Mouse (Mus musculus): ENCODE data around the gene Tec. TPM values are rescaled to one million over a fixed set of nuclear protein-coding genes. Genes with fewer than 3 reads are reported as not detected.

The Tec gene
- polyA plus RNA-seq, 1 experiment from 2014 or later: 8.6 TPM

DNA sequence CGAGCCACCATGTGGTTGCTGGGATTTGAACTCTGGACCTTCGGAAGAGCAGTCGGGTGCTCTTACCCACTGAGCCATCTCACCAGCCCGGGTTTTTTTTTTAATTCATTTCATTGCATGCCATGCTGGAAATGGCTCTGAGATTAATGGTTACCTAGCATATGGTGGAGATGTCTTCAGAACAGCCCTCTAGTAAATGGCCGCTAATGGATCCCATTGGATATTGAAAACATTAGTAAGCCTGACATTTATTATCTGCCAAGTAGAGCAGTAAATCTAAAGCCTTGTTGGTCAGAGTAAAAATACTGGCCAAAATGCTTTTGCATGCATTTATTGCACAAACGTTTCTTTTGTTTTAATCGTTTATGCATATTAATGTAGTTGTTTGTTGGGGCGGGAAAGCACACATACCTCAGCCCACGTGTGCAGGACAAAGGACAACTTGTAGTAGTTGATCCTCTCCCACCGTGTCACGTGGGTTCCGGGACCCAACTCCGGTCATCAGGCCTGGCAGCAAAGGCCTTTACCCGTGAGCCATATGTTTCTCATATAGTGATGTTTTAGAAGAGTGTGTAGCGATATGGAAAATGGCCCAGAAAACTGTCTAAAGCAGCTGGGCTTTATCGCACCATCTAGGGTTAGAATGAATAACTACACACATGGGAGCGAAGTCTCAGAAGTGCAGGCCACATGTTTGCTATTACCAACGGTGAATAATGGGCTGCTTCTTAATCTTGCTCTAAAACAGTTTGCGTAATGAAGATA, 18.4 kb upstream of the Tec start:
- WGBS: 68% methylated on average over 19 of the region's 19 CpGs
- H3K4me1 ChIP-seq: peaks cover 3% of the 10 kb centered on the region
- H3K4me3 ChIP-seq (replicated peaks): no peak overlapping the region
- H3K9me3 ChIP-seq (replicated peaks): no peaks in the 10 kb centered on the region
- H3K27ac ChIP-seq: peak overlapping the region; percentile 28; the same call in 1 of the 2 replicates
- peak; percentile 72 for ATAC-seq (replicated peaks; ENCODE audit: low FRiP score)
- no peaks in the 10 kb centered on the region for H3K27me3 ChIP-seq
- no peak overlapping the region for H3K4me2 ChIP-seq
- H3K36me3 ChIP-seq: no peaks in the 10 kb centered on the region
- no peak overlapping the region for H3K9ac ChIP-seq

DNA sequence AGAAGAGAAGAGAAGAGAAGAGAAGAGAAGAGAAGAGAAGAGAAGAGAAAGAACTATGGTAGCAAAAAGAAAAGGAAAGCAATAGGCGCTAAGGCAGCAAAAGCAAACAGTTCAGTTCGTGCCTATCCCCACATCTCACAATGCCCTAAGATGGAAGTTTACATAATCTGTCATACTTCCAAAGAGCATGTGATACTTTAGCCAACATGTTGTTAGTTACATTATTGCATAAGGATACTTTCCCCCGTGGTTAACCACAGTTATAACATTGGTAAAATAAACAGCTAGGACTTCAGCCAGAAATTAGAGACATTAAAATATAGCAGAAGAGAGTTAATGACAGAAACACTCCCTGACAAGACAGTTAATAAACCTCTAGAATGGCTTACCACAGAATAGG, 15.4 kb upstream of the Tec start:
- ATAC-seq (replicated peaks; ENCODE audit: low FRiP score): no peak
- Histone ChIP-seq H3K27me3 (no peaks in the 10 kb centered on the region), H3K9me3 (replicated peaks) (no peaks in the 10 kb centered on the region), H3K4me1 (peaks cover 3% of the 10 kb centered on the region), H3K9ac (no peak overlapping the region), H3K36me3 (no peaks in the 10 kb centered on the region), H3K4me3 (replicated peaks) (no peak overlapping the region), H3K27ac (no peak overlapping the region), H3K4me2 (no peak overlapping the region)
- 72% methylated on average over 3 of the region's 3 CpGs for WGBS

DNA sequence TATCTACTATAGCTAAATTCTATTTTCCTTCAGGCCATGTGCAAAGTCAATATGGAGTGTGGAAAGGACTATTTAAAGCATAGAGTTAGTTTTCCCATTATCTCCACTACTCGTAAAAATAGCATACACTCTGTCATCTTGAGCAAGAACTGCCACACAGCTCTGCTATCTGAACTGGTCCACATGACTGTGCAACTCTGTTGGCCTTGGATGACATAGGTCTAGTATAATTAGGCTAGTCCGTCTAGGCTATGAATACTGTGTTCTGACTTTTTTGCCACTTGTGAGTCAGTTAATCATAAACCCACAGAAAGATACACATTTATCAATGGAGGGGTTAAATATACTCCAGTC, 14.1 kb upstream of the Tec start:
- H3K4me2 ChIP-seq: no peak overlapping the region
- no peak overlapping the region for H3K4me3 ChIP-seq (replicated peaks)
- no peak overlapping the region for H3K27ac ChIP-seq
- no peak for ATAC-seq (replicated peaks; ENCODE audit: low FRiP score)
- H3K4me1 ChIP-seq: peaks cover 1% of the 10 kb centered on the region
- 75% methylated on average over 2 of the region's 2 CpGs for WGBS
- H3K27me3 ChIP-seq: no peaks in the 10 kb centered on the region
- H3K9me3 ChIP-seq (replicated peaks): no peaks in the 10 kb centered on the region
- no peaks in the 10 kb centered on the region for H3K36me3 ChIP-seq
- no peak overlapping the region for H3K9ac ChIP-seq

DNA sequence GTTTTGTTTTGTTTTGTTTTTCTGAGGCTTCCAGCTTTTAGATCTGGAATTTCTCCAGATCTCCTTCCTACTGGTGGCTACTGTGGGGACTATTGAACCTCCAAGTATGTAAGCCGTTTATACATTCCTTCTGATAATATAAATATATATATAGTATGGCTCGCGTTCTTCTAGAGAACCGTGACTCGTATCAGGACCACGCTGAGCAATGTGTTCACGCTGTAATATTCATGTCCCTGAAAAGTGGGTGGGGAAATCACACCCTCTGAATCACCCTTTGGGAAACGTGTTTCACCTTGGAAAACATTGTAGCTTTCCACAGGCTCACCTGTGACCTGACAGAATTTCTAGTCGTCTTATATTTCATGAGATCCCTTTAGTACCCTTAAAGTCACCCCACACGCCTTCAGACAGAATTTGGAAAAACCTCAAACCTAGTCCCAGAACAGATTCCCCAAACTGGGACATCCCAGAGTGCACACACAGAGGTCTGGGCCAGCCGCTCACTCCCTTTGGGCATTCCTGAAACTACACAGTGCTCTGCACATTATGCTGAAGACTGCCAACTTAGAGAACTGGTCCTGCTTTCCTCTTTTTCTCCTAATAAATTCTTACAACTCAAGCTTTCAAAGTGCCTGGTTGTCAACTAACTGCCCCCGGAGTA, 13.6 kb upstream of the Tec start:
- Histone ChIP-seq H3K4me3 (replicated peaks) (no peak overlapping the region), H3K4me2 (no peak overlapping the region), H3K27me3 (no peaks in the 10 kb centered on the region), H3K9ac (no peak overlapping the region), H3K27ac (no peak overlapping the region), H3K9me3 (replicated peaks) (no peaks in the 10 kb centered on the region), H3K36me3 (no peaks in the 10 kb centered on the region), H3K4me1 (no peaks in the 10 kb centered on the region)
- no peak for ATAC-seq (replicated peaks; ENCODE audit: low FRiP score)
- WGBS: 80% methylated on average over 12 of the region's 12 CpGs

DNA sequence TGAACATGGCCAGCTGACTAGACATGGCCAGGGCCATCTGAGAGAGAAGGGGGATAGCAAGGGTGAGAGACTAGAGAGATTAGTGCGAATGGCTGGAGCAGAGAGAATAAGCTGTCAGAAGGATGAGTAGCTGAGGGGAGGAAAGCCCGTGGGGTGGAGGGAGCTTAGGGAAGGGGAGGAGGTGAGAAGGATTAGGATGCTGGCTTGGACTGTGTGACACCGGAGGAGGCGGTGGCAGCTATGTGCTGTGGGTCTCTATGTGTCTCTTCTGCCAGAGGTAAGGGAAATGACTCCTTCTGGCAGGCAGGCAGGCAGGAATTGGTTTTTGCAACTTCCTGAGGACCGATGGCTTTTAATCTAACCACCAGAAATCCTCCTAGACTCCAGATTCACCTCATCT, 11.5 kb upstream of the Tec start:
- Histone ChIP-seq H3K9me3 (replicated peaks) (no peaks in the 10 kb centered on the region), H3K9ac (no peak overlapping the region), H3K4me1 (peaks cover 7% of the 10 kb centered on the region), H3K27ac (no peak overlapping the region), H3K36me3 (no peaks in the 10 kb centered on the region), H3K4me2 (no peak overlapping the region), H3K27me3 (no peaks in the 10 kb centered on the region), H3K4me3 (replicated peaks) (no peak overlapping the region)
- WGBS: 32% methylated on average over 5 of the region's 5 CpGs
- ATAC-seq (replicated peaks; ENCODE audit: low FRiP score): no peak

DNA sequence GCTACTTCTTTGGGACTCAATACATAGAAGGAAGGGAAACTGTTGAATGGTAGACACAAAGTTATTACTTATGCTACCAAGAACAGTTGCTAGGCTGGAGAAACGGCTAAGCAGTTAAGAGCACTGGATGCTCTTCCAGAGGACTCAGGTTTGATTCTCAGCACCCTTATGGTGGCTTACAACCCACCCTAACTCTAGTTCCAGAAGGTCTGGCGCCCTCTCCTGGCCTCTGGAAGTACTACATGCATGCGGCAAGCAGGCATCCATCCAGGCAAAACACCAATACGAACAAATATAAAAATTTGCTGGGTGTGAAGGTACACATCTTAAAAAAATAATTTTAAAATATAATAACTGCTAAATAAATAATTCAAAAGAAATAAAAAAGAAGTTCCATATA, 2.8 kb upstream of the Tec start:
- Histone ChIP-seq H3K9me3 (replicated peaks) (no peaks in the 10 kb centered on the region), H3K36me3 (no peaks in the 10 kb centered on the region), H3K27ac (no peak overlapping the region), H3K9ac (no peak overlapping the region), H3K4me3 (replicated peaks) (no peak overlapping the region), H3K4me2 (no peak overlapping the region), H3K27me3 (0 out of 2 replicates have a peak, but pooled peaks cover 4% of the 10 kb centered on the region), H3K4me1 (peaks cover 38% of the 10 kb centered on the region)
- ATAC-seq (replicated peaks; ENCODE audit: low FRiP score): no peak
- WGBS: 80% methylated on average over 4 of the region's 4 CpGs

DNA sequence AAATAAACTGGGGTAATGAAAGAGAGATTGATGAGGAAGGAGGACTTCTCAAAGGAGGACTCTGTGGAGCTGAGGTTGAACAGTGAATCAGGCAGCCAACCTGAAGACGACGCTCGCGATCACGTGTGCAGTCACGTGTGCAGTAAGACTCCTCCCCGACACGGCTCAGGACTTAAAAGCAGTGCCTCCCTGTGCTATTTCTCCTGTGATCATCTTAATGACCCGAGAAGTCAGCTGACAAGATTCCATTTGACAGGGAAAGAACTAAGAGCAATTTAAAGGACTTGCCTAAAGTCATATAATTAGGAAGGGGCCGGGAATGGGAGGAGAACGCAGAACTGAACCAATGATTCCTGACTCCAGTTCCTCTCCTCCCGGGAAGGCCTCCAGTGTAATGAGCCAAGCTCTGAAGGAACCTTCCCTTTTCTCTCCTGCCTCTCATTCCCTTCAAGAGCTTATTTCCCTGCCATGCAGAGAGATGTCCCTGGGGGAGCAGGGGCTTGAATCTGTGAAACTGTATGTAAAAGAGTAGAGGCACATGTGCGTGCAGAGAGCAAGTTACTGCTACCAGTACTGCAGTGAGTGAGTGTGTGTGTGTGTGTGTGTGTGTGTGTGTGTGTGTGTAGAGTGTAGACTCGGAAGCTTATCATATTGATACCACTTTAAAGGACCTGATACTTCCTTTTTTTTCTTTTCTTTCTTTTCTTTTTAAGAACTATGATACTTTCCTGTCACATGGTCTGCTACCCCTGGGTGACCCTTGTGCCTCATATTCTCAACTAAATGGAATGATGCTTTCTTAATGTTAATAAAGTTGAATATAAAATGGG, 1.7 kb upstream of the Tec start:
- peaks cover 39% of the 10 kb centered on the region for H3K4me1 ChIP-seq
- WGBS: 27% methylated on average over 14 of the region's 14 CpGs
- H3K27ac ChIP-seq: 0 out of 2 replicates have a peak overlapping the region, but pooled peaks have one; percentile 19
- H3K36me3 ChIP-seq: no peaks in the 10 kb centered on the region
- H3K9me3 ChIP-seq (replicated peaks): no peaks in the 10 kb centered on the region
- ATAC-seq (replicated peaks; ENCODE audit: low FRiP score): peak; percentile 49
- H3K27me3 ChIP-seq: 0 out of 2 replicates have a peak, but pooled peaks cover 7% of the 10 kb centered on the region
- no peak overlapping the region for H3K4me3 ChIP-seq (replicated peaks)
- peak overlapping the region; percentile 42 for H3K4me2 ChIP-seq
- no peak overlapping the region for H3K9ac ChIP-seq

DNA sequence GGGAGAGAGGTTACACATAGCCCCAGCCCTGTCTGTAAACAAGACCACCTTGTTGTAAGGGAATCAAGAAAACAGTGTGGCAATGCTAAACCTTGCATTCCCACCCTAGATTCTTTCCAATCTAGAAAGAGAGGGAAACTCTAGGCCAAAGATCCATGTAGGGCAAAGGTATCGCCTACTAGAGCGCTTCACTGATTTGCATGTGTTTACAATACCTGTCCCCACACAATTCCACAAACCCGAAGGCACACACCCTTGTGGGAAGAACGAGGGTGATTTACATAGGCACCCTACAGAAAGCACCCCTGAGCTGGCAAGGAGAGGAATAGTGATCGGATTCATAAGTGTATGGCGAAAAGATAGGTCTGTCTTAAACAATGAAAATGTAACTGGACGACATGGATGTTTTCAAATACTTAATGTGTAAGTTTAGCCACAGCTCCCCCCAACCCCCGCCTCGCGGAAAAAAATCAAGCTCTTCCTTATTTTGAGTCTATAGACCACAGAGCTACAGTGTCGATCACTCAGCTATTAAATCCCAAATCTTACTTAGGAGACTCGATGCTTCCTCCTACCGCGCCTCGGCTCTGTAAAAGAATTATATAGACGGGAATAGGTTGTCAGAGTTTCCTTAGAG, 1.1 kb downstream of the Tec start:
- Histone ChIP-seq H3K9me3 (replicated peaks) (no peaks in the 10 kb centered on the region), H3K36me3 (no peaks in the 10 kb centered on the region), H3K9ac (0 out of 2 replicates have a peak overlapping the region, but pooled peaks have one; percentile 59), H3K4me2 (peak overlapping the region; percentile 93), H3K27ac (no peak overlapping the region), H3K4me1 (peaks cover 39% of the 10 kb centered on the region), H3K27me3 (0 out of 2 replicates have a peak, but pooled peaks cover 7% of the 10 kb centered on the region), H3K4me3 (replicated peaks) (peak overlapping the region; percentile 61)
- no peak for ATAC-seq (replicated peaks; ENCODE audit: low FRiP score)
- WGBS: 30% methylated on average over 16 of the region's 16 CpGs

DNA sequence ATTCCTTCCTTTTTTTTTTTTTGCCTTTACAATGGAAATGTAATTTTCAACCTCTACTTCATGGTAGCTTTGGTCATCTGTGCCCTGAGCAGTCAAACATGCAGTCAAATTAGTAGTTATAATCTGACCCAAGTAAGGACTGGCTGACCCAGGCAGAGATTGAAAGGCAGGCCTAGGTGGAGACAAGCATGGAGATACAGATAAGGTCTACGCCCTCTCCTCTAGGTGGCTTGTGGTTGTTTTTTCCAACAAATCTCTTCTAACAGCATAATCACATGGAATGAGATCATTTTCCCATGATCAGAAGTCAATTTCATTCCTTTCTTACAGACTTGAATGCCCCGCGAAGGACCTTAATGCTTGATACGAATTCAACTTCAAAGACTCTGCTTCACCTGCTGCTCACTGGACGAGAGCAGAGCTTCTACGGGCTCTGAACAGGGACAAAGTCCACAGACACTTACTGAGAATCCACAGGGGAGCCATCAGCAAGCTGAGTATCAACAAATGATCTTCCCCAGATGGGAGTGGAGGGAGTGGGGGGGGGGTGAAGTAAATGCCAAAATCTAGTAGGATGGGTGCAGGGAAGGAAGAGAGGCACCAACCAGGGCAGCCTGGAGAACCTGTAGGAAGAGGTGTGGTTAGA, 1.9 kb downstream of the Tec start:
- no peak overlapping the region for H3K9ac ChIP-seq
- no peaks in the 10 kb centered on the region for H3K36me3 ChIP-seq
- H3K4me1 ChIP-seq: peaks cover 40% of the 10 kb centered on the region
- WGBS: 61% methylated on average over 6 of the region's 6 CpGs
- H3K27ac ChIP-seq: no peak overlapping the region
- 0 out of 2 replicates have a peak, but pooled peaks cover 7% of the 10 kb centered on the region for H3K27me3 ChIP-seq
- no peaks in the 10 kb centered on the region for H3K9me3 ChIP-seq (replicated peaks)
- H3K4me3 ChIP-seq (replicated peaks): no peak overlapping the region
- peak overlapping the region; percentile 93 for H3K4me2 ChIP-seq
- no peak for ATAC-seq (replicated peaks; ENCODE audit: low FRiP score)

DNA sequence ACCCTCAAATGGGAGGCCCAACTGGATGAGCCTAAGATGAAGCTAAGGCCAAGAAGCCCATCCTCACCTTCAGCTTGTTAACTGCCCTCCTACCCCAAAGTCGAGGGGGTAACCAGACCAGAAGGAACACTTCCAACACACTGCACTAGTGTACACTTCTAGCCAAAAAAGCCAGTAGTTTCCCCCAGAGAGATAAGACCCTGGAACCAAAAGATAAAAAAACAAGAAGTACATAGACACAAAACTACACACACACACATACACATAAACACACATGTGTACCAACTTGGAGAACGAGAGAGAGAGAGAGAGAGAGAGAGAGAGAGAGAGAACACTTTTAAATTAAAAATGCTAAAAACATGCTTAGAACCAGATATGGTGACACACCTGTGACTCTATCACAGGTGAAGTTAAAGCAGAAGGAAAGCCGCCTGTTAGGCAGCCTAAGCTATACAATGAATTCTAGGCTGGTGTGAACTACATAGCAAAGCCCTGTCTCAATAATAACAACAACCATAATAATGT, 3.6 kb downstream of the Tec start:
- ATAC-seq (replicated peaks; ENCODE audit: low FRiP score): no peak
- Histone ChIP-seq H3K4me2 (no peak overlapping the region), H3K9ac (no peak overlapping the region), H3K4me1 (peaks cover 39% of the 10 kb centered on the region), H3K36me3 (peaks cover 1% of the 10 kb centered on the region; the same call in 1 of the 2 replicates), H3K4me3 (replicated peaks) (no peak overlapping the region), H3K27me3 (0 out of 2 replicates have a peak, but pooled peaks cover 7% of the 10 kb centered on the region), H3K27ac (no peak overlapping the region), H3K9me3 (replicated peaks) (no peaks in the 10 kb centered on the region; the same call in none of the 2 replicates)
- WGBS: 86% methylated on average over 3 of the region's 3 CpGs

DNA sequence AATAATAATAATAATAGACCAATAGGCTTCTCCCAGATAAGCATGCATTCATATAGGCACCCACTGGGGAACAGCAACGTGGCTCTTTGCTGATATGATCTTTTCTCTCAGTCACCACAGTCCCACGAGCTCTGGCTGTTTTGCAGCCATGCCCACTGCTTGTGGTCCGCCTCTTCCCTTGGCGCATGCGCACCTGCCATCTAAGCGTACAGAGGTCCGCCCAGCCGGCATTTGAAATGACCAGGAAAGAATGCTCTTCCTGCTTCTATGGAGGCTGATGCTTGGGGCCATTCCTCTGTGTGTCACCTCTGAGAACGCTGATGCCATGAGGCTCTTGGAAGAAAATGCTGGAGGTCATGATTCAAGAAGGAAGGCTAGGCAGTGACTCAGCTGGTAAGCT, 5.1 kb downstream of the Tec start:
- Histone ChIP-seq H3K9me3 (replicated peaks) (no peaks in the 10 kb centered on the region; the same call in none of the 2 replicates), H3K9ac (no peak overlapping the region), H3K27ac (no peak overlapping the region), H3K4me1 (peaks cover 29% of the 10 kb centered on the region), H3K4me3 (replicated peaks) (no peak overlapping the region), H3K36me3 (peaks cover 5% of the 10 kb centered on the region; the same call in 1 of the 2 replicates), H3K27me3 (0 out of 2 replicates have a peak, but pooled peaks cover 7% of the 10 kb centered on the region), H3K4me2 (no peak overlapping the region)
- WGBS: 86% methylated on average over 9 of the region's 9 CpGs
- ATAC-seq (replicated peaks; ENCODE audit: low FRiP score): no peak
